Comparison of ENCODE assay signal across 11 mouse cellular contexts in the genomic region with DNA sequence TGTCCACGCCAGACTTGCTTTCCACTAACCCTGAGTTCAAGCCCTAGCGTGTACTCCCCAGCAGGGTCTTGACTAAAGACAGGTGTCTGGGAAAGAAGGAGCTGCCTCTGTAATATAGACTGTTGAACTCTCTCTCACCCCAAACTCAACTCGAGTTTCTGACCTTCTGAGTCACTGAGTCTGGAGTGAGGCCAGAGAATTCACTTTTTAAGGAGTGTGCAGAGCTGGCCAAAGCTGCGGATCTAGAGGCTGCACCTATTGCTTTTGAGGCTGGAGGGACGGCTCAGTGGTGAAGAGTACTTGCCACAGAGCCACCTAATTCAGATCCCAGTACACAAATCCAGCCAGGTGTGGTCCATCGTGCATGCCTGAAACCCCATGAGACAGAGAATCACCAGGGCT. TPM values are rescaled to one million over a fixed set of nuclear protein-coding genes. Genes with fewer than 3 reads are reported as not detected.
DNase-seq lines count a peak whose midpoint lies in the region; ATAC-seq lines count a peak whose summit lies in the region.
"Had no signal": no experiment of that assay in that cellular context is flagged by ENCODE, and none has a peak within 500 bp of the region (broad histone marks: within the 10 kb centered on the region; RNA-seq: fewer than 3 reads in every experiment).

No protein-coding gene starts in this region.

- no peak overlapping the region for H3K9ac ChIP-seq in hindbrain, embryonic 13.5 days
- H3K9ac ChIP-seq: forebrain, embryonic 13.5 days had no signal

- 71% methylated on average over 6 of the region's 6 CpGs for WGBS in midbrain, embryonic 10.5 days
- WGBS in hindbrain, embryonic 13.5 days, result 57% methylated on average over 6 of the region's 6 CpGs

- DNase-seq in heart, adult 8-10 months (ENCODE audit: low spot score), result peak; percentile 25
- DNase-seq in heart, postnatal 25 days (ENCODE audit: low spot score), result no peak
- DNase-seq in 3T3-L1 (ENCODE audit: low read depth, low spot score), result peak; percentile 97
- DNase-seq in embryo, embryonic 11 days, result peak; percentile 59
- DNase-seq in lung, adult 18-20 months, result peak; percentile 55 to 72
- DNase-seq in midbrain, embryonic 10.5 days (ENCODE audit: low spot score), result no peak
- no peak for DNase-seq in spleen, postnatal 4 days (ENCODE audit: low spot score in 2 of 2)
- DNase-seq: kidney, adult 18-20 months; thymus, adult 18-20 months had no signal

- H3K9me3 ChIP-seq in midbrain, embryonic 10.5 days (replicated peaks), result no peaks in the 10 kb centered on the region
- no peaks in the 10 kb centered on the region for H3K9me3 ChIP-seq in hindbrain, embryonic 13.5 days
- H3K9me3 ChIP-seq: forebrain, embryonic 13.5 days had no signal

- no peak for ATAC-seq in hindbrain, embryonic 13.5 days (ENCODE audit: low FRiP score)
- ATAC-seq: forebrain, embryonic 13.5 days had no signal

- H3K4me2 ChIP-seq in hindbrain, embryonic 13.5 days, result no peak overlapping the region
- H3K4me2 ChIP-seq: forebrain, embryonic 13.5 days had no signal

- no peaks in the 10 kb centered on the region for H3K27me3 ChIP-seq in midbrain, embryonic 10.5 days (ENCODE audit: low read depth, poor library complexity, severe bottlenecking)
- no peaks in the 10 kb centered on the region for H3K27me3 ChIP-seq in hindbrain, embryonic 13.5 days
- H3K27me3 ChIP-seq: forebrain, embryonic 13.5 days had no signal

- no peaks in the 10 kb centered on the region for H3K36me3 ChIP-seq in midbrain, embryonic 10.5 days
- no peaks in the 10 kb centered on the region for H3K36me3 ChIP-seq in hindbrain, embryonic 13.5 days

- no peak overlapping the region for H3K4me3 ChIP-seq in midbrain, embryonic 10.5 days
- H3K4me3 ChIP-seq in hindbrain, embryonic 13.5 days, result no peak overlapping the region
- H3K4me3 ChIP-seq: forebrain, embryonic 13.5 days had no signal

- no peak overlapping the region for H3K27ac ChIP-seq in midbrain, embryonic 10.5 days (replicated peaks)
- H3K27ac ChIP-seq in hindbrain, embryonic 13.5 days, result no peak overlapping the region
- H3K27ac ChIP-seq: forebrain, embryonic 13.5 days had no signal

- H3K4me1 ChIP-seq in midbrain, embryonic 10.5 days, result no peaks in the 10 kb centered on the region
- no peaks in the 10 kb centered on the region for H3K4me1 ChIP-seq in hindbrain, embryonic 13.5 days (replicated peaks)
- H3K4me1 ChIP-seq: forebrain, embryonic 13.5 days had no signal

- intact Hi-C loops in heart, postnatal 25 days (cut with DNase I), result no loop called here

RNA-seq across cellular contexts. Expression of gene Soat2, which starts 17.3 kb away (rescaled TPM):
- under 1 TPM in 3 of 4 experiments, not detected in 1; 0.11 to 0.13 (median 0.12) TPM for total RNA-seq in heart, adult 8-10 months (2022)
- under 1 TPM in 1 of 2 experiments, not detected in 1; 0.11 TPM for total RNA-seq in heart, postnatal 25 days (2021)
- 0.14 and 0.20 TPM in 2 replicates for polyA plus RNA-seq in midbrain, embryonic 10.5 days (2016; fragmentation: Nextera tagmentation; extraction: Ambion mirVana)
- polyA plus RNA-seq in hindbrain, embryonic 13.5 days (2015; fragmentation: Nextera tagmentation; extraction: Ambion mirVana), result 0.14 TPM in 1 of 2 replicates, not detected in the other

RNA-seq across cellular contexts. Expression of gene Igfbp6, which starts 23.5 kb away (rescaled TPM):
- 10 to 100 TPM; 20.6 to 52.4 (median 26.0) TPM for total RNA-seq in heart, adult 8-10 months (2022)
- 10 to 100 TPM; 38.3 to 43.6 TPM for total RNA-seq in heart, postnatal 25 days (2021)
- polyA plus RNA-seq in midbrain, embryonic 10.5 days (2016; fragmentation: Nextera tagmentation; extraction: Ambion mirVana), result 0.32 and 0.38 TPM in 2 replicates
- polyA plus RNA-seq in hindbrain, embryonic 13.5 days (2015; fragmentation: Nextera tagmentation; extraction: Ambion mirVana), result 0.49 and 1.2 TPM in 2 replicates

RNA-seq across cellular contexts. Expression of gene Spryd3, which starts 31.6 kb away (rescaled TPM):
- total RNA-seq in heart, adult 8-10 months (2022), result 10 to 100 TPM; 13.2 to 16.8 (median 15.6) TPM
- 10 to 100 TPM; 13.2 to 15.1 TPM for total RNA-seq in heart, postnatal 25 days (2021)
- polyA plus RNA-seq in midbrain, embryonic 10.5 days (2016; fragmentation: Nextera tagmentation; extraction: Ambion mirVana), result 13.7 and 15.5 TPM in 2 replicates
- polyA plus RNA-seq in hindbrain, embryonic 13.5 days (2015; fragmentation: Nextera tagmentation; extraction: Ambion mirVana), result 50.8 and 57.4 TPM in 2 replicates

RNA-seq across cellular contexts. Expression of gene Zfp740, which starts 35.4 kb away (rescaled TPM):
- 10 to 100 TPM; 31.5 to 40.0 (median 35.5) TPM for total RNA-seq in heart, adult 8-10 months (2022)
- total RNA-seq in heart, postnatal 25 days (2021), result 10 to 100 TPM; 34.0 to 35.2 TPM
- polyA plus RNA-seq in midbrain, embryonic 10.5 days (2016; fragmentation: Nextera tagmentation; extraction: Ambion mirVana), result 63.0 and 72.4 TPM in 2 replicates
- polyA plus RNA-seq in hindbrain, embryonic 13.5 days (2015; fragmentation: Nextera tagmentation; extraction: Ambion mirVana), result 68.8 and 71.7 TPM in 2 replicates

RNA-seq across cellular contexts. Expression of gene Csad, which starts 36.9 kb away (rescaled TPM):
- total RNA-seq in heart, adult 8-10 months (2022), result 10 to 100 TPM; 14.2 to 18.9 (median 16.2) TPM
- total RNA-seq in heart, postnatal 25 days (2021), result 10 to 100 TPM; 15.7 to 16.3 TPM
- polyA plus RNA-seq in midbrain, embryonic 10.5 days (2016; fragmentation: Nextera tagmentation; extraction: Ambion mirVana), result 32.8 and 38.8 TPM in 2 replicates
- polyA plus RNA-seq in hindbrain, embryonic 13.5 days (2015; fragmentation: Nextera tagmentation; extraction: Ambion mirVana), result 43.2 and 44.5 TPM in 2 replicates

Comparison
In these comparisons a context has a peak if more than half of its experiments do, and no peak if none do; other contexts are left out.
1. DNase-seq: peak in heart, adult 8-10 months (single experiment), 3T3-L1 (single experiment), embryo, embryonic 11 days (single experiment) and lung, adult 18-20 months (2 of 2); none in heart, postnatal 25 days (single experiment), midbrain, embryonic 10.5 days (single experiment) and spleen, postnatal 4 days (0 of 2).